Mouse (Mus musculus) thymus, postnatal 36 days (tissue): ENCODE data around the gene Ip6k1.

Experiments
- DNase-seq, 2 experiments: peaks; one replicate each; pipeline ENCODE4 v3.0.0; 2022; ENCODE audit warnings: mixed read lengths in 2 of 2

Ip6k1 gene

DNA sequence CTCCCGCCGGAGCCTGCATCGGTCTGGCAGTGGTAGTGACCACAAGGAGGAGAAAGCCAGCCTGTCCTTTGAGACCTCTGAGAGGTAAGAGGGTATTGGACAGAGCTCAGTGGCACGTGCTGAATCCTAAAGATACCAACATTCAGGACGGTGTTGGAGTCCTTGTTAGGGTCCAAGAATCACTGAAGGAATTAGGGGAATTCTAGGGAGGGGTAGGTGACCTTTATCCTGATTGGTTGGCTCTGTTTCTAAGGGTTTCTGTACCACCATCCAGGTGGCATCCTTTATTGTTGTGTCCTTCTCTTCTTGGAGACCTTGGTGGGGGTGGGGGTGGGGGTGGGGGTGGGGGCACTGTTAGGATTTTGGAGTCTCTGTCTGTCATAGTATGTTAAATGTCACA, 29.8 kb downstream of the Ip6k1 start:
- DNase-seq = no peak

DNA sequence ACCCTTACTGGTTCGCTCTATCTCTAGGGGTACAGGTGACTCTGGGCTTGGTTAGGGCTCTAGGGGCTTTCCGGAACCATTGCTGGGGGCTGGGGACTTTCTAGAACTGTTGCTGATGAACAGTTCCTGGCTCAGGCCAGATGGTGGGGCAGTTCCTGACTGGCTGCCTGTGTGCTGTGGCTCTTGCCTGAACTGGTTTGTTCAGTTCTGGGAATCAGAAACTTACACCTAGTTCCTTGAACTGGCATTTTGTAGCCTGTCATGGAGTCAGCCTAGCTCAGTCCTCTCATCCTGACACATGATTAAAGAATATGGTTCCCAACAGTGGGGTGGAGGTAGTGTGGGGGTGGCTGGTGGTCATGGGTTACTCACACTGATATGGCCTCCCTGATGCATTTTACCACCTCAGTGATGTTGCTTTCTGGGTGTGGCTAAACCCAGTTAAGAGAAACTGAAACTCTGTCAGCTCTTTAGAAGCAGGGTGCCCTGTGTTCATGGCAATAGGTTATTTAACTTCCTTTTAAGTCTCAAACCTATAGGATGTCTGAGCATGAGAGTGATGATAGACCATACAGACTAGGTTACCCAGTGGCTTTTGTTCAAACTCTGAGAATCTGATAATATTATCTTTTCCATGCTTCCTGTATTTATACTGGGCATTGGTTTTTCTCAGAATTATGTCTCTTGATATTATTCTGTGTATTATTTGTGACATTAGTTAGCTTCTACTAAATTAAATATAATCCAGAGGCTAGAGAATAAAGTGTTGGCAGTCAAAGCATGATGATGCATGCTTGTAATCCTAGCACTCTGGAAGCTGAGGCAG, 33.2 kb downstream of the Ip6k1 start:
- DNase-seq = no peak

DNA sequence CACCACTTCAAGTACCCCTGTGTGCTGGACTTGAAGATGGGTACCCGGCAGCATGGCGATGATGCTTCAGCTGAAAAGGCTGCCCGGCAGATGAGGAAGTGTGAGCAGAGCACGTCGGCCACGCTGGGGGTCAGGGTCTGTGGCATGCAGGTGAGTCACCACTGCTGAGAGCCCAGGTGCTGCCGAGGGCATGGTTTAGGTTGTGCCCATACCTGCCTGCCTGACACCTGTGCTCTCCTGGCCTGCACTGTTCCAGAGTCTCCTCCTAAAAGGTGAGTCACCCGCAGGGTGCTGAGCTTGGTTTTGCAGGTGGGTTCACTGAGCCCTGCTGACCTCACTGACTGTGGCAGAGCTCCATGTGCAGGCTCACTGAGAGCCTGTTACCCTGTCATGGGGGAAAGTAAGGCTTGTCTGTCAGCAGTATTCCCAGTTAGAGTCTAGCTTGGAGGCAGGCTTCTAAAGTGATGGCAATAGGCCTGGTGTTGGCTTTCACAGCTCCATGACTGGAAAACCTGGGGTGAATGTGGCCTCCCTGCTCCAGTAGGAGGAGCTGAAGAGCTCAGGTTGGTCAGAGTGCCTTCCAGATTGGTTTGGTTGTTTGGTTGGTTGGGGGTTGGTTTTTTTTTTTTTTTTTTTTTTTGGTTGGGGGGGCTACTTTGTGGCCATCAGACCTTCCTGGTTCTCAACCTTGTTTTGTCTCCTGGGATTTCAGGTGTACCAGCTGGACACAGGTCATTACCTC, 42.6 kb downstream of the Ip6k1 start:
- DNase-seq = no peak

- peak in 1 of 2 experiments; percentile 7 for DNase-seq
Observed at GRCm38 (mm10) chr9:108046582-108046981, 44.3 kb downstream of the Ip6k1 start.

DNA sequence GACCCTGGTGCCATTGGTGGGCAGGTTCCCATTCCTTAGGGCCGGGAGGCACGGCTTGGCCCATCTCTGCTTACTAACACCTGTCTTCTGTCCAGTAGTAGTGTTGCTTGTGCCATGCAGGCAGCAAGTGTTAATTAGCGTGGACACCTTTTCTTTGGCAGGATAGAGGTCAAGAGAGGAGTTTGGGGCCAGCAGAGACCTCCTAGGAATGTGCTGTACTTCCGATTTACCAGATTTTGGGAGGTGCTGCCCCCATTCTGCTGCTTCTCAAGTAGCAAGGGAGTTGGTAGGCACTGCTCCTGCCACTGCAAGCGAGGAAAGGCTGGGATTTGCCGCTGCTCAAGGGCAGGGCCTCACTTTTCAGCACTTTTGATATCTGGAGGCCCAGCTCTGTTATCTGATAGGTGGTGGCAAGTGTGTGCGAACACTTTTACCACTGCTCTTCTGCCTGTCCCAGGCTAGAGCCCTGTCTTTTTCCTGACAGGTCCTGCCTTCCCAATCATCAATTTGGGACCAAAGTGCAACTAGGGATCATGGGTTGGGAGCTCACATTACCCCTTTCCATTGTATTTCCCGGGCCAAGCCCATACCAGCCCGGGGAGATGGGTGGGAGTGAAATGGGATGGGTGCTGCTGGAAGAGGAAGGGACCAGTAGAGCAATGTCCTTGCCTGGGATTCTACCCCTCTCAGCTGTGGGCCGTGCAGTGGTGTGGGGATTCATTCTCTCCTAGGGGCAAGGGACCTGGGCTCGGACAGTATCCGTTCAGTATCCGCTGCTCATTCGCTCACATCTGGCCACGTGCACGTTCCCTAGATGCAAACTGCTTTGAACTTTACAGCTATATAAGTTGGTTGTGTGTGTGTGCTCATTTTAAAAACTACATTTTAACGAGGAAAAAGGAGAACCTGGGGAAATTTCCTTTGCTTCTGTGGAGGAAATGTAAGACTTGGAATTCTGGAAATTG, 45.6 kb downstream of the Ip6k1 start:
- DNase-seq = peak in 1 of 2 experiments; percentile 15

- DNase-seq = no peak
Observed at GRCm38 (mm10) chr9:108048566-108048955, 46.3 kb downstream of the Ip6k1 start.

GRCm38 (mm10) chr9:108049016-108049455, 46.7 kb downstream of the Ip6k1 start, which contains the start of gene Gmppb:
Gmppb (plus strand) TSS chr9:108049242.
- DNase-seq = peak; percentile 87 to 94

DNA sequence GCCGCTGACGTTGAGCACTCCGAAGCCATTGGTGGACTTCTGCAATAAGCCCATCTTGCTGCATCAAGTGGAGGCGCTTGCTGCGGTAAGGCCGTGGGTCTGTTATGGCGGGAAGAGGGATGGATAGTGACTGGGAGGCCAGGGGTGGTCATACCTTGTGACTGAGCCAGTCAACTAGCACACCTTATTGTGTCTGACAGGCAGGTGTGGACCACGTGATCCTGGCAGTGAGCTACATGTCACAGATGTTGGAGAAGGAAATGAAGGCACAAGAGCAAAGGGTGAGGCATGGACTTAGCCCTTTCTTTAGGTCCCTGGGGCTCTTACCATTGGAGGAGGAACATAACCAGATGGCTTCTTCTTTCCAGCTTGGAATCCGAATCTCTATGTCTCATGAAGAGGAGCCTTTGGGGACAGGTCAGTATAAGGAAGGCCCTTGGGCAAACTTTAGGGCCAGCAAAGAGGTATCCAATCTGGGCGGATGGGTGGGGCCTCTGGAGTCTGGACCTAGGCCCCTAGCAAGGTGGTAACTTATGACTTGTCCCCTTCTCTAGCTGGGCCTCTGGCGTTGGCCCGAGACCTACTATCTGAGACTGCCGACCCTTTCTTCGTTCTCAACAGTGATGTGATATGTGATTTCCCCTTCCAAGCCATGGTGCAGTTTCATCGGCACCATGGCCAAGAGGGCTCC, 47.4 kb downstream of the Ip6k1 start:
- peak in 1 of 2 experiments; percentile 15 for DNase-seq

GRCm38 (mm10) chr9:108051184-108051930, 49.1 kb downstream of the Ip6k1 start:
- peak in 1 of 2 experiments; percentile 12 for DNase-seq

GRCm38 (mm10) chr9:108051931-108052220, 49.6 kb downstream of the Ip6k1 start:
- peak in 1 of 2 experiments; percentile 10 for DNase-seq

DNA sequence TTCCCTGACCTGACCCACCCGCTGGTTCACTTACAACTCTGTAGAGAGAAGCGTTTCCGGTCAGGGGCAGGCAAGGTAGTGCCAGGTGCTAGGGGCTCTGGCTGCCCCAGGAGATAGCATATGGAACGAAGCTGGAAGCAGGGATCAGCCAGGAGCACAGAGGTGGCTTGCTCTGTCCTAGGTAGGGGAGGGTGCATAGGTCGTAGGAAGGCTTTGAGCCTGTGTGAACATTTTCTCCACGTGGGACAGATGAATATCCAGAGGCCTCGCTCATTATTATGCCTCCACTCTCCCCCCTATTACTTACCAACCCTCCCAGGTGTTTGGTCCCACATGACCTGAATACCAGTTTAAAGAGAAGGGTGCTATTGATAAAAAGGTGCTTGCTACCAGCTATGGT, 50.1 kb downstream of the Ip6k1 start:
- DNase-seq = no peak

DNA sequence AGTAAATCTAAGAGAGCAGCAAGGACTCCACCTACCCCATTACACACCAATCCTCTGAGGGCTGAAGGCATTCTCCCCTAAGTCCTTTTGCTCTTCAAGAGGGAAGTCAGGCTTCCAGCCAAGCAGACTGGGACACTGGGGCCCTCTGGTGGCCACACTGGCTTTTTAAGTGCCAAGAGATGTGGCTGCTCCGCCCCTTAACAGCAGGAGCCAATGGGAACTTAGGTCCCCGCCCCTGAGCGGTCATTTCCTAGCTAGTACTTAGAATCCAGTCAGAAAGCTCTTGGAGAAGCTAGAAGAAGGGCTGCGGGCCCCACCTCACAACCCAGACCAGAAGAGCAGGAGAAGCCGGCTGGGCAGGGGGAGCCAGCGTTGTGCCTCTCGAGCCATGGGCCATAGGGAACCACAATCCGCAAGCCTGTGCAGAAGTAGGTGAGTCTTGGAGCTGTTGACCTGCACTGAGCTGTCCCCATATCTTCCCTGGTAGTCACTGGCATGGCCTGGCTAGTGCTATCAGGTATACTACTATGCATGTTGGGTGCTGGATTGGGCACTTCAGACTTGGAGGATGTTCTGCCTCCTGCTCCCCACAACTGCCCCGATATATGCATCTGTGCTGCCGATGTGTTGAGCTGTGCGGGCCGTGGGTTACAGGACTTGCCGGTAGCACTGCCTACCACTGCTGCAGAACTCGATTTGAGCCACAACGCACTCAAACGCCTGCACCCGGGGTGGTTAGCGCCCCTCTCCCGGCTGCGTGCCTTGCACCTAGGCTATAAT, 50.8 kb downstream of the Ip6k1 start, which contains the start of gene Amigo3:
TSS of gene Amigo3 (plus strand) at position 275 of the 780 bp plus-strand sequence.
- DNase-seq = peak; percentile 93 to 95

DNA sequence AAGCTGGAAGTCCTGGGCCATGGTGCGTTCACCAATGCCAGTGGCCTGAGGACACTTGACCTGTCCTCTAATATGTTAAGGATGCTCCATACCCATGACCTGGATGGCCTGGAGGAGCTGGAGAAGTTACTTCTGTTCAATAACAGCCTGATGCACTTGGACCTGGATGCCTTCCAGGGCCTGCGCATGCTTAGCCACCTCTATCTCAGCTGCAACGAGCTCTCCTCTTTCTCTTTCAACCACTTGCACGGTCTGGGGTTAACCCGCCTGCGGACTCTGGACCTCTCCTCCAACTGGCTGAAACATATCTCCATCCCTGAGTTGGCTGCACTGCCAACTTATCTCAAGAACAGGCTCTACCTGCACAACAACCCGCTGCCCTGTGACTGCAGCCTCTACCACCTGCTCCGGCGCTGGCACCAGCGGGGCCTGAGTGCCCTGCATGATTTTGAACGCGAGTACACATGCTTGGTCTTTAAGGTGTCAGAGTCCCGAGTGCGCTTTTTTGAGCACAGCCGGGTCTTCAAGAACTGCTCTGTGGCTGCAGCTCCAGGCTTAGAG, 51.4 kb downstream of the Ip6k1 start:
- no peak for DNase-seq

- DNase-seq = peak in 1 of 2 experiments; percentile 12
Observed at GRCm38 (mm10) chr9:108054331-108055040, 52.2 kb downstream of the Ip6k1 start.

- DNase-seq = peak in 1 of 2 experiments; percentile 3
Observed at GRCm38 (mm10) chr9:108055061-108055460, 52.8 kb downstream of the Ip6k1 start.

DNA sequence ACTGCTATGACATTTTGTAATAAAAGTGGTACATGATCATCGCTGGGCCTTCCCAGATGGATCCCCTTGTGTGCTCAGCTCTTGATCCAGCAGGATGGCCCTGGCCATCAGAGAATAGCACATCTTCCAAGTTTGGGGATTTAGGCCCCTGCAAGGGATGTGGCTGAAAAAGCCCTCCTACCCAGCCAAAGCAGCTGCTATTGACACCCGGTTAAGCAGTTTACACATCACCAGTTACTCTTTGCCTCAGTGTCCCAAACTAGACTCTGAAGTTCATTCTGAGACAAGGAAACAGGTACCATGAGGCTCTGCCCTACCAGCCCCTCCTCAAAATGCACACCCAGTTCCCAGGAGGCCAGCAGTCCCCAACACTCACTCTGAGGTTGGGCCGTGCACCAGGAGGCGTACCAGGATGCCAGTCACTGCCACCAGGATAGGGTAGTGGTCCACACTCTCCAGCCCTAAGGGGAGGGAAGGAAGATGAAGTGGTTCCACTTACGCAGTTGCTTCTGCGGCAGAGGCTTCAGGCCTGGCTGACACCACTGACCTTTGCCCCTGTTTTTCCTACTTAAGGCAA, 53.4 kb downstream of the Ip6k1 start:
- DNase-seq = no peak

GRCm38 (mm10) chr9:108056361-108057261, 54.3 kb downstream of the Ip6k1 start:
- DNase-seq = peak in 1 of 2 experiments; percentile 6

DNA sequence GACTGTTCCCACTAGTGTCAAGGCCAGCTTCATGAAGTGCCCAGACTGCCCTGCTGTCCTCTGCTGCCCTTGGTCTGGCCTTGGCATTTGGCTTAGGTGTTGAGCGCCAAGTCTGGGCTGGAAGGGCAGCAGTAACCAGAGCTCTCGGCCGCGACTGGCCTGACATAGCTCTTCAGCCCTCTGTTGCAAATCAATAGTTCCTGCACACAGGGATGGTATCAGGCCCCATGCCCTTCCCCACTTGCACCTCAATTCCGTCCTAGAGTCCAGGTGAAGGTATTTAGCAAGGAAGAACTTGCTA, 54.9 kb downstream of the Ip6k1 start:
- DNase-seq = peak in 1 of 2 experiments; percentile 2
